Mouse (Mus musculus): ENCODE results near the gene Mtg1. TPM values are rescaled to one million over a fixed set of nuclear protein-coding genes. Genes with fewer than 3 reads are reported as not detected.
A peak's percentile ranks its signal among the peaks of the same experiment; 100 is the strongest.
"Not testable (repeated sequence)": the region's sequence is repeated elsewhere in the genome, so short reads cannot be mapped to it uniquely, and the experiment has no call there.

The Mtg1 gene
- polyA plus RNA-seq, 2 experiments from 2014 or later = 28.7 to 33.1 TPM

- no peak for ATAC-seq
Observed at GRCm38 (mm10) chr7:140127911-140128310, 9.5 kb upstream of the Mtg1 start.

- ATAC-seq = not testable (repeated sequence)
Observed at GRCm38 (mm10) chr7:140132184-140132583, 5.2 kb upstream of the Mtg1 start.

GRCm38 (mm10) chr7:140134033-140134432 is 3.3 kb upstream of the Mtg1 start:
- ATAC-seq = not testable (repeated sequence)

DNA sequence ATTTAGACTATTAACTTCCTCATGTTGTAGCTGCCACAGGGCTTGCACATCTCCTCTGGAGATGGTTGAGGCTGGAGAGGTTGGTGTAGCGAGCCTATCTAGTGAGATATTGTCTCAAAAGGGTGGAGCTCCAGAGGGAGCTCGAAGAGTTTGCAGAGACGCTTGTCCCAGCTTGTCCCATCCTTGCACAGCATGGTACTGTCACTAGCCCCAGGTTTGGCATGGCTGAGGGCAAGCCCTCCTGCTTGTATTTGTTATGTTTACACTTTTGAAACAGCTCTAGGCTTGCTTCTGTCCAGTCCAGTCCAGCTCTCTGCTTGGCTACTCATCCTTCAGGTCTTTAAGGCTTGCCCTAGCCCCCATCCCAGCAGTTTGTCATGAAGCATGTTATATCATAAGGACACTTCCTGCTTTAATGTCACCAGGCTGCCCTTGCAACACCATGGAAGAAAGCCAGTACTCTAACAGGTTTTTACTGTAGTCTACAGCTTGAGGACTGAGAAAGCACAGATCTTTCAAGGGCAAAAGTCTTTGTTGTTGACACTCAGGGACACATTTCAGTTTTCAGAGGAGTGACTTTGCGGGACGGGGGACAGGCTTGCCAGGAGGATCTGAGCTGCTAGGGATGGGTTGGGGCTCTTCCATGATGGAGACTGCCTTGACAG is 2.1 kb upstream of the Mtg1 start:
- ATAC-seq = no peak

DNA sequence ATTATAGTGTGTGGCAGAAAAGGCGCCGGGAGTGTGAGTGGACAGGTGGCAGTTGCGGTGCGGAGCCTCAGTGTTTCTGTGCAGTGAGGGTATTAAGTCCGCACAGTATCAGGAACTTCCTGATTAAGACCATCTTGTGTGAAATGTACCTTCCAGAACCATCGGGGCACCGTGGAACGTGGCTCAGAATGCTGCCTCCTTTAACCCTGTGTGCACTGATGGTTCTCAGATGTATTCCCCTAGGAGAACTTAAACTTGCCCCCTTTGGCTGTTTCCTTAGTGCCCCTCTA is 602 bp downstream of the Mtg1 start:
- no peak for ATAC-seq

DNA sequence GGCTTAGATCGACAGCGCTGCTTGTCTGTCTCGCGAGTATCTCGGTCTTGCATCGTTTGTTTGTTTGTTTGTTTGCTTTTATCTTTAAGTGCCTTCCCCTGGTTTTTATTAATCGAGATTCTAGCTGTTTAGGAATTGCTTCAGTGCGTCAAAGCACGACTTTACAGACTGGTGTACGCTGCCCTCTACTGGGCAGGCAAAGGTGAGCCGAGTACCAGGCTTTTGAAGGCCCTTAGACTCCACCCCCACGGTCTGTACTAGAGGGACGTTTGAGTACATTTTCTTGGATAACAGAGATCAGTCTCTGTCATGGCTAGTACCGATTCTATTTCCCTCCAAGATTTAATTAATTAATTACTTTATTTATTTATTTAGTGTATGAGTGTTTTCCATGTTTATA is 4.0 kb downstream of the Mtg1 start:
- peak; percentile 43 for ATAC-seq

GRCm38 (mm10) chr7:140144550-140144949 is 7.2 kb downstream of the Mtg1 start:
- ATAC-seq = no peak

- ATAC-seq = no peak
Observed at GRCm38 (mm10) chr7:140153383-140153782, 16.0 kb downstream of the Mtg1 start.

GRCm38 (mm10) chr7:140153829-140154217 is 16.5 kb downstream of the Mtg1 start:
- ATAC-seq = no peak

GRCm38 (mm10) chr7:140154218-140154927 is 17.0 kb downstream of the Mtg1 start, which contains the start of gene Sprn:
Gene Sprn, minus strand, starts transcription at chr7:140154877.
- ATAC-seq = no peak

- ATAC-seq = no peak
Observed at GRCm38 (mm10) chr7:140160363-140160762, 23.0 kb downstream of the Mtg1 start.

DNA sequence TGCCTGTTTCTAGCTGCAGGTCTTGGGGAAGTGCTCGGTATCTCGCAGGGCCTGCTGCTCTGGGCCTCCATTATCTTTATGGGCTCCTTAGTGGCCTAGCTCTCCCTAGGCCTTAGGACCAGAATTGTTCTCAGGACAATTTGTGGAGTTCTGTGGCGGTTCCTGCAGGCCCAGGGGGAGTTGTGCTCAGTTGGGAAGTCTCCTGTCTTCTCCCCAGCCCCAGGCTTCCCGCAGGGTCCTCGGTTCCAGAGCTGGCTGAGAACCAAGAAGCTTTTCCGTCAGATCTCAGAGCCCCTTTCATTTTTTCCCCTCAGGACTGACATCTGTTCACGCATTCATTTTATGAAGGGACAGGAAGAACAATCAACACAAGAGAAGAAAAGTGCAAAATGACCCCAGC is 27.3 kb downstream of the Mtg1 start, which contains the start of gene Olfr522:
Gene Olfr522 (minus strand): TSS at position 101 of the 400 bp plus-strand sequence.
- no peak for ATAC-seq

DNA sequence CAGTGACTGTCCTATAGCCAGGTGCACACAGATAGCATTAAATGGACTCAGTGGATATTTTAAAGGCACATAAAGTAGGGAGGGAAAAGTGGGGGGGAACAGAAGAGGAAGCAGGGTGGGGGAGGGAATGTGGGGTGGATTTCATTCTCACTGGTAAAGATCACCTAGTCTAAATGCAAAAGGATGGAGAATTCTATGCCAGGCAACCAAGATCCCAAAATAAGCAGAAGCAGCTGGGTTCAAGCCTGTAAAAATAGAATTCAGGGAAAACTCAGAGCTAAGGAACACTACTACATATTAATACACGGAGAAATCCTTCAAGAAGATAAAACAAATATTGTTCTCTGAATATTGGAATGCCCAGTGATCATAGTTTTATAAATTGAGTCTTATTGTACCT is 30.6 kb downstream of the Mtg1 start:
- no peak for ATAC-seq

DNA sequence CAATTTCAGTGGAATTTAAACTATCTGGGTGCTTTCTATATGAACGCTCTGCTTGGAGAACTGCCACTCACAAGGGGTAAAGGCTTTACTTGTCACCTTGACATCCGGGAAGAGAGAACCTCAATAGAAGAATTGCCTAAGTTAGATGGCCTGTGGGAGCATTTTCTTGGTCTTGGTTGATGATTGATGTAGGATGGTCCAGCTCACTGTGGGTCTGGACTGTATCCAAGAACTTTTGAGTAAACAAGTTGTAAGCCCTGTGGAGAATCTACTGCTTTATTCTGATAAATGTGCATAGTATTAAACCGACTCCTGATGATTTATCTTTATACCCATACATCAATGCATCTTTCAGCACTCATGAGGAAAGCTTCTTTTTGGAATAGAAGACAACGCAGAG is 32.0 kb downstream of the Mtg1 start:
- ATAC-seq = no peak

DNA sequence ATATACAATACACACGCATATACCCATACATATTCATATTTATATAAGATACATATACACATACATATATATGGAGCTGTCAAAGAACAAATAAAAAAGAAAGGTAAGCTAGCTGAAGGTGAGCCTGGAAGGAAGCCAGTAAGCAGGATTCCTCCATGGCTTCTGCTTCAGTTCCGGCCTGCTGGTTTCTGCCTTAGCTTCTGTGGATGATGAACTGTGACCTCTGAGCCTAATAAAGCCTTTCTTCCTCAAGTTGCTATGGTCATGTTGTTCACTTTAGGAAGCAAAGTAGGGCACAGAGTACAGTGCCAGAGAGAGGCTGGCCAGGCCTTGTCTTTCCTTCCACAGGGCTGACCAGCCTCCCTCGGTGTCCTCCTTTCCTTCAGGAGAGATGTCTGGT is 33.5 kb downstream of the Mtg1 start:
- no peak for ATAC-seq

DNA sequence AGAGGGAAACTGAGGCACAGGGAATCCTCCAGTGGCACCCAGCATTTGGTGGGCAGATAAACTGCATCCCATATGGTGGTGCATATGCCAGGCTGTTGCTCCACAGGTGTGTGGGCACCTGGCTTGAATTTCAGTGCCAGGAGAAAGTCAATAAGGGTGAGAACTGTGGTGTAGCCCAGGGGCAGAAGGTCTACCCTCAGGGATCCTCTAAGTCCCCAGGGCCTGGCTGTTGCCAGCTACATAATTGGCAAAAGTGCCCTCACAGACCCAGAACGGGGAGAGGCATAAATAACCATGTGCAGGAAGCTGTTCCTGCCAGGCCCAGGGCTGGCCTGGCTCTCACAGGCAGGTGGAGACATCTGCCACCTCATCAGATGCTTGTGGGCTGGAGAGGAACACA is 35.6 kb downstream of the Mtg1 start, which contains the start of gene Olfr523:
Gene Olfr523 (plus strand): TSS at position 282 of the 400 bp plus-strand sequence.
- no peak for ATAC-seq

- ATAC-seq = no peak
Observed at GRCm38 (mm10) chr7:140179176-140179575, 41.8 kb downstream of the Mtg1 start.

- no peak for ATAC-seq
Observed at GRCm38 (mm10) chr7:140180692-140181091, 43.3 kb downstream of the Mtg1 start.

- no peak for ATAC-seq
Observed at GRCm38 (mm10) chr7:140184206-140184605, 46.8 kb downstream of the Mtg1 start.

DNA sequence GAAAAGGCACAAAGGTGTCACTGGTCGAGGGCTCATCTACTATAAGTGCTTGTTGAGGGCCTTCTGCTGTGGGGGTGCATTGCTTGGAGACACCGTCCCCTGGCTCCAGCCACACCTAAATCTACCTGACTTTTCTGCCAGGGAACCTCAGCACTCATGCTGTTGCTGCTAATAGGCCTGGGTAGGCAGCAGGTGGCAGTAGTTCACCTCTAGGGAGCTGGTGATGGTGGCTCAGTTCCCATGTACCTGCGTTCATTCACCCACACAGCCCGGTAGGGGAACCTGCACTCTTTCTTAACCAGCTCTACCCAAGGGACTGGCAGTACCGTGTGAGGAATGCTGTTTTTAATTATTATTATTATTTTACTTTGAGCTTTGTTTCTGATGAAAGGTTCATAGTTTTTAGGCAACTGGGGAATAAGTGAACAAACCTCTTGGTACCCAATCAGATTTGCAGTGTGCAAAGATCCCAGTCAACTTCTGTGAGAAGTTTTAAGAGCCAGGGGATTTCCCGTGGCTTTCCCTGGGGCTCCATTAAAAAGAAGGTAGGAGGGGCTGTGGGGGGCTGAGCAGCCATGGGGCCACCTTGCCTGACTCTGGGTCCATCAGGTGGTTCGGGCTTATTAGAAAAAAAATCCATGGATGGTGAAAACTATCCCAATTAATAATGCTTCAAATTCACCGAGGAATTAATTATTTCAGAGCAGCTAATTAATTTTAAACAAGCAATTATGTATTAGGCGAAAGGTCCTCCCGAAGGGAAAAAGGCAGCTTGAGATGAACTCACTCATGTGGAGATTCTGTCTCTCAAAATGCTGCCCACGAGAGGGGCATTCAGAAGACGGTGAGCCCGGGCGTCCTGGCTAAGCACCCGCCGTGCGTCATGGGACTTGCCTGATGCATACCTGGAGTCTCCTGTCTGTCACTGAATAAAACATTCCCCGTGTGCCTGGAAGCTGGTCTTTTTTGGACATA is 49.6 kb downstream of the Mtg1 start:
- ATAC-seq = peak; percentile 54

- no peak for ATAC-seq
Observed at GRCm38 (mm10) chr7:140187721-140188390, 50.5 kb downstream of the Mtg1 start.
